Mouse (Mus musculus) bone marrow macrophage, adult 2 months (primary cell): ENCODE results near the gene Hrh3.

Experiments
- CTCF ChIP-seq: IDR thresholded peaks from 2 replicates; pipeline ENCODE4 v1.5.1; 2012; ENCODE audit warnings: low read depth, mild to moderate bottlenecking, low read length, moderate library complexity
- POLR2A ChIP-seq: IDR thresholded peaks from 2 replicates; pipeline ENCODE4 v1.6.1; 2012; ENCODE audit warnings: mild to moderate bottlenecking, low read depth, low read length, borderline replicate concordance

GRCm38 (mm10) chr2:180105441-180106190 is 1.3 kb upstream of the Hrh3 start:
- TF ChIP-seq CTCF: no peak
- TF ChIP-seq POLR2A: no peak
